Mouse (Mus musculus) lung, postnatal 0 days (tissue): ENCODE results near the gene Gm10974.

Experiments used
- CTCF ChIP-seq: IDR thresholded peaks from 2 replicates; pipeline ENCODE4 v1.5.1; 2016; ENCODE audit warnings: antibody characterized with exemption, mild to moderate bottlenecking
- EP300 ChIP-seq: IDR thresholded peaks from 2 replicates; pipeline ENCODE4 v1.6.1; 2016; ENCODE audit warnings: antibody characterized with exemption, mild to moderate bottlenecking, control low read depth

- TF ChIP-seq CTCF = no peak
- TF ChIP-seq EP300 = no peak
Measured at GRCm38 (mm10) chr7:66421903-66422302, 56.2 kb downstream of the Gm10974 start.
